Mouse (Mus musculus) lung, adult 2 months (tissue): ENCODE data around the gene Gprc5d. TPM values are rescaled to one million over a fixed set of nuclear protein-coding genes. Genes with fewer than 3 reads are reported as not detected.

ENCODE experiments used
- DNase-seq: peaks from one replicate; pipeline ENCODE4 v3.0.0; 2022
- H3K4me1 ChIP-seq: fragments of 200-500 bp; 2 replicates; pipeline ENCODE4 v1.6.1; 2011; ENCODE audit warnings: low read length; ENCODE audit not compliant: control insufficient read depth, insufficient read depth
- H3K4me3 ChIP-seq: fragments of 200-500 bp; replicated peaks from 2 replicates; pipeline ENCODE3; 2011; ENCODE audit warnings: low read depth, mild to moderate bottlenecking, control low read depth, low read length; ENCODE audit errors: extremely low read depth
- CTCF ChIP-seq: fragments of 200-500 bp; IDR thresholded peaks from 2 replicates; pipeline ENCODE4 v1.5.1; 2011; ENCODE audit warnings: mild to moderate bottlenecking, low read length, control low read depth; ENCODE audit not compliant: insufficient read depth
- POLR2A ChIP-seq: fragments of 200-500 bp; IDR thresholded peaks from 2 replicates; pipeline ENCODE4 v1.6.1; 2011; ENCODE audit warnings: low read depth, mild to moderate bottlenecking, control low read depth, low read length, borderline replicate concordance; ENCODE audit errors: extremely low read depth
- WGBS: fragments of 180-500 bp; shearing (Covaris S2); methylation state at CpG from one replicate; pipeline ENCODE4 v1.1.7; 2018; 5-methylcytosine and 5-hydroxymethylcytosine counted together
- polyA plus RNA-seq: library from polyadenylated mRNA; depleted of rRNA; stranded (reverse); fragments of >200 nt; gene quantifications from 2 replicates; pipeline ENCODE4 v1.2.3, GENCODE M21; 2012

Gene Gprc5d
- polyA plus RNA-seq, 1 experiment, result 0.17 TPM

- WGBS, result 51% methylated on average over 12 of the region's 12 CpGs
- no peak overlapping the region for H3K4me3 ChIP-seq
- DNase-seq, result no peak
- no peak for TF ChIP-seq POLR2A
- TF ChIP-seq CTCF, result peak; percentile 18; the same call in 1 of the 2 replicates
- H3K4me1 ChIP-seq, result peaks cover 5% of the 10 kb centered on the region
These were observed 39.7 kb downstream of the Gprc5d start for GRCm38 (mm10) chr6:135078420-135078819.

GRCm38 (mm10) chr6:135076202-135076601 is 41.9 kb downstream of the Gprc5d start:
- H3K4me3 ChIP-seq, result no peak overlapping the region
- peaks cover 5% of the 10 kb centered on the region for H3K4me1 ChIP-seq
- TF ChIP-seq POLR2A (no peak), CTCF (no peak)
- WGBS, result 69% methylated on average over 3 of the region's 3 CpGs
- DNase-seq, result no peak

- TF ChIP-seq CTCF (no peak), POLR2A (no peak)
These were observed 43.6 kb downstream of the Gprc5d start for GRCm38 (mm10) chr6:135074405-135074947.

GRCm38 (mm10) chr6:135070347-135070746 is 47.7 kb downstream of the Gprc5d start:
- peaks cover 5% of the 10 kb centered on the region; the same call in 1 of the 2 replicates for H3K4me1 ChIP-seq
- TF ChIP-seq CTCF, result no peak
- no peak for TF ChIP-seq POLR2A
- peak overlapping the region; percentile 20 for H3K4me3 ChIP-seq
- WGBS, result 49% methylated on average over 2 of the region's 2 CpGs
- no peak for DNase-seq

More at GRCm38 (mm10) chr6:135074405-135074947, 43.6 kb downstream of the Gprc5d start:
- WGBS, result 27% methylated on average over 6 of the region's 6 CpGs
- no peak overlapping the region for H3K4me3 ChIP-seq
- DNase-seq, result no peak
- H3K4me1 ChIP-seq, result peaks cover 5% of the 10 kb centered on the region

GRCm38 (mm10) chr6:135069856-135070255 is 48.2 kb downstream of the Gprc5d start:
- TF ChIP-seq CTCF (no peak), POLR2A (no peak)
- no peak for DNase-seq
- 51% methylated on average over 6 of the region's 6 CpGs for WGBS
- Histone ChIP-seq H3K4me3 (peak overlapping the region; percentile 19), H3K4me1 (peaks cover 4% of the 10 kb centered on the region; the same call in 1 of the 2 replicates)

- WGBS, result 67% methylated on average over 5 of the region's 5 CpGs
- H3K4me3 ChIP-seq, result peak overlapping the region; percentile 24
- DNase-seq, result no peak
- no peaks in the 10 kb centered on the region for H3K4me1 ChIP-seq
- TF ChIP-seq CTCF (no peak), POLR2A (no peak)
These were observed 49.9 kb downstream of the Gprc5d start for GRCm38 (mm10) chr6:135068221-135068620.

- no peak for DNase-seq
- WGBS, result 59% methylated on average over 6 of the region's 6 CpGs
- no peaks in the 10 kb centered on the region for H3K4me1 ChIP-seq
- TF ChIP-seq CTCF (no peak), POLR2A (peak; percentile 42; the same call in 1 of the 2 replicates)
- peak overlapping the region; percentile 75 for H3K4me3 ChIP-seq
These were observed 51.2 kb downstream of the Gprc5d start for GRCm38 (mm10) chr6:135066795-135067445.

- TF ChIP-seq CTCF (no peak), POLR2A (peak; percentile 97)
- peak; percentile 82 for DNase-seq
These were observed 52.7 kb downstream of the Gprc5d start, which contains the start of gene Gprc5a for GRCm38 (mm10) chr6:135065236-135065957. TSS of gene Gprc5a (plus strand) at chr6:135065651.

GRCm38 (mm10) chr6:135064621-135065020 is 53.5 kb downstream of the Gprc5d start:
- DNase-seq, result no peak
- no peak for TF ChIP-seq POLR2A
- TF ChIP-seq CTCF, result no peak
- no peaks in the 10 kb centered on the region for H3K4me1 ChIP-seq
- H3K4me3 ChIP-seq, result no peak overlapping the region
- WGBS, result 84% methylated on average over 12 of the region's 12 CpGs

More at GRCm38 (mm10) chr6:135065236-135065957, 52.7 kb downstream of the Gprc5d start, which contains the start of gene Gprc5a:
- Histone ChIP-seq H3K4me1 (no peaks in the 10 kb centered on the region), H3K4me3 (peak within 1 kb of the TSS; percentile 75)
- WGBS, result under 1% methylated on average over 44 of the region's 44 CpGs
